Mouse (Mus musculus): Measurements from ENCODE around the gene Hipk2.
A peak's percentile ranks its signal among the peaks of the same experiment; 100 is the strongest.

Gene Hipk2

GRCm38 (mm10) chr6:38876071-38876911 is at the start of gene Hipk2:
Gene Hipk2 (minus strand): TSS chr6:38876165.
- peak; percentile 91 for DNase-seq (ENCODE audit: low read depth, low spot score)

GRCm38 (mm10) chr6:38925719-38926118 is 49.8 kb upstream of the Hipk2 start:
- no peak for DNase-seq (ENCODE audit: low read depth, low spot score)

- no peak for DNase-seq (ENCODE audit: low read depth, low spot score)
Measured at GRCm38 (mm10) chr6:38923870-38924817, 48.2 kb upstream of the Hipk2 start.

- DNase-seq (ENCODE audit: low read depth, low spot score): no peak
Measured at GRCm38 (mm10) chr6:38923450-38923849, 47.5 kb upstream of the Hipk2 start.

GRCm38 (mm10) chr6:38922517-38922916 is 46.6 kb upstream of the Hipk2 start:
- no peak for DNase-seq (ENCODE audit: low read depth, low spot score)

- no peak for DNase-seq (ENCODE audit: low read depth, low spot score)
Measured at GRCm38 (mm10) chr6:38921810-38922116, 45.8 kb upstream of the Hipk2 start.

- DNase-seq (ENCODE audit: low read depth, low spot score): no peak
Measured at GRCm38 (mm10) chr6:38921095-38921809, 45.3 kb upstream of the Hipk2 start.

GRCm38 (mm10) chr6:38920141-38920540 is 44.2 kb upstream of the Hipk2 start:
- no peak for DNase-seq (ENCODE audit: low read depth, low spot score)

- DNase-seq (ENCODE audit: low read depth, low spot score): no peak
Measured at GRCm38 (mm10) chr6:38919135-38919740, 43.3 kb upstream of the Hipk2 start.

- DNase-seq (ENCODE audit: low read depth, low spot score): no peak
Measured at GRCm38 (mm10) chr6:38918728-38919127, 42.8 kb upstream of the Hipk2 start.

- no peak for DNase-seq (ENCODE audit: low read depth, low spot score)
Measured at GRCm38 (mm10) chr6:38917415-38917814, 41.5 kb upstream of the Hipk2 start.

GRCm38 (mm10) chr6:38916571-38916970 is 40.6 kb upstream of the Hipk2 start:
- no peak for DNase-seq (ENCODE audit: low read depth, low spot score)

- DNase-seq (ENCODE audit: low read depth, low spot score): peak; percentile 62
Measured at GRCm38 (mm10) chr6:38915776-38916175, 39.8 kb upstream of the Hipk2 start.

GRCm38 (mm10) chr6:38914181-38914580 is 38.2 kb upstream of the Hipk2 start:
- DNase-seq (ENCODE audit: low read depth, low spot score): peak; percentile 42

GRCm38 (mm10) chr6:38913386-38914042 is 37.5 kb upstream of the Hipk2 start:
- peak; percentile 72 for DNase-seq (ENCODE audit: low read depth, low spot score)

GRCm38 (mm10) chr6:38912845-38913244 is 36.9 kb upstream of the Hipk2 start:
- DNase-seq (ENCODE audit: low read depth, low spot score): peak; percentile 61

GRCm38 (mm10) chr6:38912121-38912660 is 36.2 kb upstream of the Hipk2 start:
- DNase-seq (ENCODE audit: low read depth, low spot score): no peak

GRCm38 (mm10) chr6:38910828-38911559 is 35.0 kb upstream of the Hipk2 start:
- peak; percentile 78 for DNase-seq (ENCODE audit: low read depth, low spot score)

GRCm38 (mm10) chr6:38908401-38908800 is 32.4 kb upstream of the Hipk2 start:
- DNase-seq (ENCODE audit: low read depth, low spot score): peak; percentile 23

GRCm38 (mm10) chr6:38906005-38906404 is 30.0 kb upstream of the Hipk2 start:
- no peak for DNase-seq (ENCODE audit: low read depth, low spot score)

All from brain, adult 2 months (tissue).